ENCODE assay signal across 8 mouse cellular contexts in the genomic region with DNA sequence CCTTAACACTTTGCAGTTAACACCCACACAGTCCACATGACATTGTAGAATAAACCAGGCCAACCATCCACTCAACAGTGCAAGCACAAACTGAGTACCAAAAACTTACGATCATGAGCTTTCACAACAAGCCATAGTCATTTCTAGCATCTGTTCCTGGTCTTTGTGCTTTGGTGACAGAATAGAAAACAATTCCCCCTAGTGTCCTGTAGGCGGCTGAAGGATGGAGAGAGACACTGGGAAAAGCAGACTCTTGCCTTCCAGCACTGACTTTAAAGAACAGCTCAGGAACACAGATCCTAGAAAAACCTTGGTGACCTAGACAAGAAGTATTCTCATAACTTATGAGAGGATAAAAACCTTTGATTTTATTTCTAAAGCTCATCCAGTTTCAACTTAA. TPM values are rescaled to one million over a fixed set of nuclear protein-coding genes. Genes with fewer than 3 reads are reported as not detected.
DNase-seq lines count a peak whose midpoint lies in the region; ATAC-seq lines count a peak whose summit lies in the region.
"Had no signal": no experiment of that assay in that cellular context is flagged by ENCODE, and none has a peak within 500 bp of the region (broad histone marks: within the 10 kb centered on the region; RNA-seq: fewer than 3 reads in every experiment).

No protein-coding gene starts in this region.

- ATAC-seq in forebrain, embryonic 16.5 days, result no peak

- 3% methylated on average over 2 of the region's 2 CpGs for WGBS in forebrain, embryonic 16.5 days

- no peaks in the 10 kb centered on the region for H3K9me3 ChIP-seq in forebrain, embryonic 16.5 days (ENCODE audit: control insufficient read depth, low read length)
- H3K9me3 ChIP-seq: lung, embryonic 15.5 days had no signal

- DNase-seq in left cerebral cortex, postnatal 14 days (ENCODE audit: low spot score in 2 of 2), result peak; percentile 22 to 47
- no peak for DNase-seq in left cerebral cortex, adult 8-10 months (ENCODE audit: low spot score in 2 of 2)
- DNase-seq in cerebellum, postnatal 14 days, result peak; percentile 26 to 46
- peak; percentile 27 for DNase-seq in lung, postnatal 25 days (ENCODE audit: low spot score)
- no peak for DNase-seq in spleen, postnatal 14 days (ENCODE audit: low spot score in 2 of 2)
- DNase-seq in layer of hippocampus, postnatal 25 days (ENCODE audit: extremely low spot score in 1 of 2, low spot score in 1 of 2), result no peak

- peak overlapping the region; percentile 58 for H3K4me2 ChIP-seq in forebrain, embryonic 16.5 days (ENCODE audit: low read length)

- peak overlapping the region; percentile 30 for H3K4me3 ChIP-seq in forebrain, embryonic 16.5 days (replicated peaks; ENCODE audit: low read length)
- H3K4me3 ChIP-seq: lung, embryonic 15.5 days had no signal

- intact Hi-C loops in left cerebral cortex, postnatal 14 days (cut with DNase I), result loop anchor here (5.0 to 10.0 kb wide), 4 partner anchors 58 to 1502 kb away; no protein-coding TSS in a partner anchor

- H3K27me3 ChIP-seq in forebrain, embryonic 16.5 days (replicated peaks; ENCODE audit: control insufficient read depth, insufficient read depth, low read length), result no peaks in the 10 kb centered on the region
- H3K27me3 ChIP-seq: lung, embryonic 15.5 days had no signal

- H3K36me3 ChIP-seq in forebrain, embryonic 16.5 days (ENCODE audit: control insufficient read depth, insufficient read depth), result no peaks in the 10 kb centered on the region
- H3K36me3 ChIP-seq: lung, embryonic 15.5 days had no signal

- H3K4me1 ChIP-seq in forebrain, embryonic 16.5 days (replicated peaks; ENCODE audit: control insufficient read depth, insufficient read depth, low read length), result peaks cover 24% of the 10 kb centered on the region

- no peak overlapping the region for H3K9ac ChIP-seq in forebrain, embryonic 16.5 days (replicated peaks; ENCODE audit: low read depth, low read length)
- H3K9ac ChIP-seq: lung, embryonic 15.5 days had no signal

- no peak overlapping the region for H3K27ac ChIP-seq in forebrain, embryonic 16.5 days (ENCODE audit: low read length)
- H3K27ac ChIP-seq: lung, embryonic 15.5 days had no signal

RNA-seq across cellular contexts. Expression of gene Large1, which starts 3.0 kb away (rescaled TPM):
- total RNA-seq in left cerebral cortex, postnatal 14 days (2021), result 100 to 1,000 TPM; 157 to 166 TPM
- 100 to 1,000 TPM; 119 to 146 (median 132) TPM for total RNA-seq in left cerebral cortex, adult 8-10 months (2022)
- polyA plus RNA-seq in forebrain, embryonic 16.5 days (2015; fragmentation: Nextera tagmentation; extraction: Ambion mirVana), result 17.0 and 18.2 TPM in 2 replicates
- 100 to 1,000 TPM; 153 to 155 TPM for total RNA-seq in layer of hippocampus, postnatal 25 days (2021)

Comparison
In these comparisons a context has a peak if more than half of its experiments do, and no peak if none do; other contexts are left out.
1. DNase-seq: peak in left cerebral cortex, postnatal 14 days (2 of 2), cerebellum, postnatal 14 days (2 of 2) and lung, postnatal 25 days (single experiment); none in left cerebral cortex, adult 8-10 months (0 of 2), spleen, postnatal 14 days (0 of 2) and layer of hippocampus, postnatal 25 days (0 of 2).